Mouse (Mus musculus) gastrocnemius, adult 18-20 months (tissue): ENCODE data around the gene Saa2. TPM values are rescaled to one million over a fixed set of nuclear protein-coding genes. Genes with fewer than 3 reads are reported as not detected.

ENCODE experiments used
- DNase-seq: peaks from one replicate; pipeline ENCODE4 v3.0.0; 2021; ENCODE audit warnings: low spot score
- total RNA-seq, 2 experiments: library from RNA; stranded (reverse); gene quantifications; 2 replicates each; pipeline ENCODE4 v1.2.3; 2021

The Saa2 gene
- total RNA-seq, 2 experiments from 2014 or later: 0.40 TPM; not detected in 1

DNA sequence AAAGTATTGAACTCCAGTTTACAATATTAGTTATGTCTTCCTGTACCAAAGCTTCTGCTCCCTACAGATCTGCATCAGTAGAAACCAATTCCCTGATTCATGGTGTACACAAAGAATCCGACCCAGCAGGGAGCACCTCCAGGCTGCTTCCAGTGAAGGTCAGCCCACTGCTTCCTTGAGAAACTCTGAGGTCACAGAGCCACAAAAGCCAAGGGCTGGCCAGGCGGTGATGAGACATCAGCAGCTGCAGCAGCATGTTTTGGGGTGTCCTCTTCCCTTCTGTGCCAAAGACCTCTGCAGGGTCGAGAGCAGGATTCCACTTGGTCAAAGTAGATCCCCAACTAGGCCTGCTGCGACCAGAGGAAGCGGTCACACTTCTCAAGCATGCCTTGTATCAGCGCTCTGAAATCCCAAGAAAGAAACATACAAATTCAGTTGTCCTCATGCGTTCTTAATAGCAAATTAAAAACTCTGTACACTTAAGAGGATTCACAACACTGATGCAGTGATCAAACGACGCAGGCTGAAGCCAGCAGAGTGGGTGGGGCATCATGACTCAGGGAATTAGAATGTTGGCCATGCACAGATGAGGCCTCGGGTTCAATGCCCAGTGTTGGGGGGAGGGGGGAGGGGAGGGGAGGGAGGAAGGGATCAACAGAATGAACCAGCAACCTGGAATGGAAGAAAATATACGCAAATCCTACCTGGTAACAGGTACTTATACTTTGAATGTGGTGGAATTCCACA lies 9.6 kb downstream of the Saa2 start:
- no peak for DNase-seq

DNA sequence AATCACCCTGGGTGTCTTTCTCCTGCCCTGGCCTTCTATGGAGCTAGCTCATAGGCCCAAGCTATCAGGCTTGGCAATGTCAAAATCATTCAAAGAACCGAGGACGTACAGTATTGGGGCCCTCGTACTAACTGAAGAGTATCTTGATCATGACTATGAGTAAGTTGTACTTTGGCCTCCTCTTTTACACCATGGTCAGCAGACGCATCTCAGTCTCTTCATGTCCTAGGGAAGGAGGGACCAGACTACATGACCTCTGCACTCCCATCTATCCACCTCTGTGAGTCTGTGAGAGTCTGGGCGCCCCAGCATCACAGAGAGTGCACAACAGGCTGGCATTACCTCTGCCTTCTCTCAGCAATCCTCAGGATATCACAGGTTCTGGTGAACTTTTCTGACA lies 11.0 kb downstream of the Saa2 start:
- no peak for DNase-seq

DNA sequence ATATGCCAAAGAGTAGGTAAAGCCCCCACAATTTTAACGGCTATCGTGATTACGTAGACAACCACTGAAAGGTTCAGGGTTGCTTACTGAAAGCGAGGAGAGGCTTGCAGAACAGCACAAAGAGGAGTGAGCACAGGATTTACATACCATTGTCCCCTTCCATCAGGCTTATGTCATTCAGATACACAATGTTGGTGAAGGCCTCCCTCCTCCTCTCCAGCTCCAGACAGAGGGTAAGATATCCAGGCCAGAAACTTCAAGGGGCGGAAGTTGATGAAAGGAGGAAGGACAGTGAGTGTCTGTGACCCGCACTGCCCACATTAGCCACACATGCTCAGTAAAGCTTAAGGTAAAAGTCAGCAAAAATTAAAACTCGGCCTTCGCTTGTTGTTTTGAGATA lies 13.1 kb downstream of the Saa2 start:
- no peak for DNase-seq

DNA sequence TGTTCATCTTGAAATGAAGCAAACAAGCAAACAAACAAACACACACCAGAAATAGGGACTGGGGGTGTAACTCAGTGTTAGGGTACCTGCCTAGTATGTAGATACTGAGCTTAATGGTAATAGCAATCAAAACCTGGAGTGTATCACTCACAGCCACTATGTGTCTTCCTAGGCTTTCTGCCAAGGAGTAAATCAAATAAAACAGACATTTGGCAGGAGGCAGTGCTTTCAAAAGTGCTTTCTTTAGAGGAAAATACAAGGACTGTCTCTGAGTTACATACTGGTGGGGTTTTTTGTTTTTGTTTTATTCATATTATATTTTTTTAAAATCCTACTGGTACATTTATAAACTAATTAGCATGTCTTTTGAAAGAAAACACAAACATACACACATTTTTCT lies 15.8 kb downstream of the Saa2 start:
- DNase-seq: no peak

DNA sequence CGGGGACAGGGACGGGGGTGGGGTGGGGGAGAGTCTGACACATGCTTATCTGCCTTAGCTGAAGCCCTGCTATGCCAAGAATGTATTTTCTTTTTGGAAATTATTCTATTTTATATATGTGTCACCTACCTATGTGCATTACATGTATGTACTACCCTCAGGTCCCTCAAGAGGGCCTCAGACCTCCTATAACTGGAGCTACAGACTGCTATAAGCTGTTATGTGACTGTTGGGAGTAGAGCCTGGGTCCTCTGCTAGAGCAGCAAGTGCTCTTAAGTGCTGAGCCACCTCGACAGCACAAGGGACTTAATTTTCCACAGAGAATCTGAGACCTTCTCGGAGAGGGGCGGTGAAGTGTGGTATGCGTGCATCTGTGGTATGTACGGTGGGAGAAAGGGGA lies 16.9 kb downstream of the Saa2 start:
- DNase-seq: no peak

DNA sequence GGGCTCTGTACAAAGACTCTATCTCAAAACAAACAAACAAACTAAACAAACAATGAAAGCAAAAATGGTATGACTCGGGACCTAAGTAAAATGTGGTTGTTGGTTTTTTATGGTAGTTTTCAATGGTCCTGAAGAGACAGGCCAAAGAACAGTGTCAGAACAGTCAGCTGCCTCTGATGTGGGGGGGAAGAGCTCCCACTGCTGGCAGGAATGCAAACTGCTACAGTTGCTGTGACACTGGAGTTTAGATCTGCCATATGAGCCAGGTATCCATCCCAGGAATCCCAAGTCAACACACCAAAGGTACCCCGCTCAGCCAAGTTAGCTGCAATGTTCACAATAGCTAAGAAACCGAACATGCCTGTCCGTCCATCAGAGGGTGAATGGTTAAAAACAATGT lies 19.1 kb downstream of the Saa2 start:
- DNase-seq: peak; percentile 46

DNA sequence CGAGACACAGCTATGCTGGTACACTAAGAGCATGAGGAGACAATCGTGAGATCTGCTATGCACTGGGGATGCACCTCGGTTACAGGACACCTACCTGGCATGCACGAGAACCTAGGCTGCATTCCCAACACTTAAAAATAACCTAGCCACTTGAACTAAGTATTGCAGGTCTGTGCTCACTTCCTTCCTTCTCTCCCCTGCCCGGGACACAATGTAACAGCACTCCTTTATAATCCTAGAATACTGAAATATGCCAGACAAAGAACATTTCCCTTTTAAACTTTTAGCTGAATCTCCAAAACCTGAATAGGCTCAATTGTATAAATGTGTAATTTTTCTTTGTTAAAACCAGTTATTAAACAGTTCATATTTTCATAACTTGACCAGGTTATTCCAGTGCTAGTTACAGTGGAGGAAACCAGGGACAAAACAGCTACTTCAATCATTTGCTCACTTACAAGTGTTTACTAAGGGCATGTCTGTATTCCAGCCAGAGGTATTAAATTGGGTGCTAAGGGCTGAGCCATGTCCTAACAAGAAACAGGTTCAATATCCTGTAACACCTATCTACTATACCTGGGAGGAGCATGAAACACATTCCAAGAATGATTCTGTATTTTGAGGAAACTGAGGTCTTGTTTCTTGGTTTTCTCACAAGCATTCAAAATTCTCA lies 37.7 kb downstream of the Saa2 start:
- DNase-seq: no peak

DNA sequence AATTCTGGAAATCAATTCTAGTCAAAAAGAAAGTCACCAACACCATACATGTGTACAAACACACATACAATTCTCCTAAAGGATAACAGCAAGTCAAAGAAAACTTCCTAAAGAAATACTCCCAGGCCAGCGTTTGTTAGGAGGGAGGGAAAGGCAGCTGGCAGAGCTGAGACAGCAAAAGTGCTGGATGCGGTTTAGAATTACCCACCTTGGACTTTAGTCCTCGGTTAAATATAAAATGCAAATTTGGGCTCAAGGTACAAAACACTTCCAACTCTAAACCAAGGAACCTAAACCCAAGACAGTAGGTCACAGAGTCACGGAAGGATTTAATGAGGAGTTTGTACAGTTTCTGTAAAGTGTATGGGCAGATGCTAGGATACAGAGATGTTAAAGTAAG lies 42.3 kb downstream of the Saa2 start:
- DNase-seq: no peak

DNA sequence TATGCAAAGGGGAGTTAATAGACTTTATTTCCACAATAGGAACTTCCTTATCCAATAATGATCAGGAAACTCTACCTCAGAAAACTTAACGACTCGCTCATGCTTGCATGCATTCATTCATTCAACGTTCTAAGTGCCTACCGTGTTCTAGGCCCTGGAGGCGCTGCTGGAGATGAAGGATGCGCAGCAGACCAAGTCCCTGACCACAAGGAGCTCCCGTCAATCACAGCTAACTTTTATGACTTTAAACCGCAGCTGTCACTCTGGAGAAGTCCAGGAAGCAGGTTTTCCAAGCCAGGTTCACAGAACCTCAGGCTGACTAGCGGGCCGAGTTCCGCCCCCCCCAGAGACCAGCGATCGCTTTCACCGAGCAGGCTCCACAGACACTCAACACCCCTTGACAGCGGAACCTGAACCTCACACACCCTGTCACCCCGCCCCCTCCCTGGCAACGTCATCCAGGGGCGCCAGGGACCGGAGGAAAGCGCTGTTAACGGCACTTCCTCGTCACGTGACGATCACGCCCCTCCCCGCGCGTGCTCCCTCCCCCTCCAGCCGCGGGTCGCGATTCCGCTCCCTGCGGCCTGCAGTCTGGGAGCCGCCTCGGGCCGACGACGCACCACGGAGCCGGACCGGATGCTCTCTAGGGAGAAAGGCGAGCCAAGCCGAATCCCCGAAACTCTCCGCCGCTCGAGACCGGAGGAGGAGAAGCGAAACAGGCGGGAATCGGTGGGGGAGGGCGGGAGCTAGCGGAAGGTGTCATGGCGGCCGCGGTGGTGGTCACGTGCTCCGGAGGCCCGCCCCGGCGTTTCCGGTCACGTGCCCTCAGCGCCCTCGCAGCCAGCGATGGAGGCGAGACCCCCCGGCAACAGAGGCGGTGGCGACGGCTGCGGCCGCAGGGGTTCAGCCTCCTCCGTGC lies 44.0 kb downstream of the Saa2 start, which contains the start of the genes Hps5 and Gtf2h1:
Hps5 (minus strand) TSS at position 778 of the 919 bp plus-strand sequence.
Gtf2h1 (plus strand) TSS at position 817 of the 919 bp plus-strand sequence.
- DNase-seq: peak; percentile 98

DNA sequence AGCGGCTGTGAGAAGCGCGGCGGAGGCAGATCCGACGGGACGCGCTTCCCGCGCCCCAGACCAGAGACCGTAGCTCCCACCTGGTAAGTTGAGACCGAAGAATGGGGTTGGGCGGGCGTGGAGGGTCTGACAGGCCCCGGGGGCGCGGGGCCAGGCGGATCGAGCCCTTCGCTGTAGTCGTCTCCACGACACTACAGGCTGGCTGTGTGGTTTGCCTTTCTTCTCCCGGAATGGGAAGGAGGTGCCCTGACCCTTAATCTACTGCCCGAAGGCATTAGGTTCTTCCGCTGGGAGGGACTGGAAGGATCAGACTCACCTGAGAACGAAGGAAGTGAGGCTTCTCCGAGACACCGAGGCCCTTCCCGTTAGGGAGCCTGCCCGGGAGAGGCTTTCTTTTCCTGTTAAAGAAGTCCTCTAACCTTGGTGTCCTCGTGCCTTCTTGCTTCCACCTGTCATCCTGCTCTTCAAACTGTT lies 44.7 kb downstream of the Saa2 start:
- peak; percentile 10 for DNase-seq

DNA sequence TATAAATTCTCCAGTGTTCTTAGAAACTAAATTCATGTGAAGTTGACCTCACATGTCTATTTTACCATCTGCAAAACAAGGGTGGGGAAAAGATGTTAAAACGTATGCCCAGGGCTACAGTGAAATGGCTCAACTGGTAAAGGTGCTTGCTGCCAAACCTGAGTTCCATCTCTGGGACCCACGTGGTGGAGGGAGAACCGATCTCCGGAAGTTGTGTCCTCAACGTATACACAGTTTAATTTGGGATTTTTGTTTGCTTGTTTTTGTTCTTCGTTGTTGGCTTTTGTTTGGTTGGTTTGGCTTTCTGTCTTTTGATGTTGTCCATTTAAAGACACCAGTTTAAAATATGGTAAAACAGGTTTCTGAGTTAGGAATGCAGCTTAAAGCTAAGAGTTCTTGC lies 45.2 kb downstream of the Saa2 start:
- no peak for DNase-seq

Other genes with a start within 250 kb of the Saa2 start
- 1 to 10 TPM; 3.9 to 4.3 TPM for gene Sergef, start 112.0 kb upstream of the Saa2 start, total RNA-seq
- under 1 TPM; 0.21 to 0.41 TPM for gene Tph1, start 79.3 kb upstream of the Saa2 start, total RNA-seq
- gene Saal1, start 41.1 kb upstream of the Saa2 start, total RNA-seq: 1 to 10 TPM; 2.7 to 3.0 TPM
- gene Saa3, start 36.1 kb upstream of the Saa2 start, total RNA-seq: not detected
- gene Saa4, start 19.2 kb upstream of the Saa2 start, total RNA-seq: under 1 TPM in 1 of 2 experiments, not detected in 1; 0.09 TPM
- gene Saa1, start 8.8 kb upstream of the Saa2 start, total RNA-seq: not detected
- gene Hps5, start 44.3 kb downstream of the Saa2 start, total RNA-seq: 10 to 100 TPM; 11.2 to 12.1 TPM
- gene Gtf2h1, start 44.3 kb downstream of the Saa2 start, total RNA-seq: 10 to 100 TPM; 15.4 to 18.2 TPM
- gene Ldha, start 89.7 kb downstream of the Saa2 start, total RNA-seq: 1,000 to 10,000 TPM; 2,332 to 2,702 TPM
- not detected for gene Ldhc, start 109.4 kb downstream of the Saa2 start, total RNA-seq
- gene Tsg101, start 168.2 kb downstream of the Saa2 start, total RNA-seq: 10 to 100 TPM; 54.4 to 59.1 TPM
- 10 to 100 TPM; 10.5 to 11.5 TPM for gene Uevld, start 206.7 kb downstream of the Saa2 start, total RNA-seq
- not detected for gene Gm9999, start 231.8 kb downstream of the Saa2 start, total RNA-seq